1 mouse cellular context compared by ENCODE assay signal in genomic region chr11:72171906-72172305, GRCm38 (mm10). TPM values are rescaled to one million over a fixed set of nuclear protein-coding genes. Genes with fewer than 3 reads are reported as not detected.
"Had no signal": no experiment of that assay in that cellular context is flagged by ENCODE, and none has a peak within 500 bp of the region (broad histone marks: within the 10 kb centered on the region; RNA-seq: fewer than 3 reads in every experiment).

No protein-coding gene starts in this region.

RNA-seq across cellular contexts. Expression of gene Gm43951, which starts 34.7 kb away (rescaled TPM):
- polyA plus RNA-seq: stomach, embryonic 14.5 days had no signal
